Mouse (Mus musculus) ES-Bruce4 (cell line): Measurements from ENCODE around the gene Izumo2.

ENCODE experiments used
- CTCF ChIP-seq: IDR thresholded peaks from one replicate; pipeline ENCODE4 v1.8.1; 2011; ENCODE audit warnings: low read depth, low read length
- EP300 ChIP-seq: IDR thresholded peaks from 2 replicates; pipeline ENCODE4 v1.6.1; 2011; ENCODE audit warnings: low read depth, low read length; ENCODE audit not compliant: insufficient read depth
- POLR2A ChIP-seq: IDR thresholded peaks from one replicate; pipeline ENCODE4 v1.8.1; 2011; ENCODE audit warnings: low read length; ENCODE audit not compliant: insufficient read depth

- TF ChIP-seq CTCF (no peak), EP300 (no peak), POLR2A (no peak)
These were observed 38.6 kb downstream of the Izumo2 start for GRCm38 (mm10) chr7:44747115-44747514.
